Mouse (Mus musculus) midbrain, embryonic 10.5 days (tissue): ENCODE results near the gene Xrn2. TPM values are rescaled to one million over a fixed set of nuclear protein-coding genes. Genes with fewer than 3 reads are reported as not detected.

Experiments used
- DNase-seq: peaks from one replicate; pipeline ENCODE4 v3.0.0-alpha.2; 2017; ENCODE audit warnings: low spot score
- H3K27ac ChIP-seq: fragments of 300-500 bp; sonication (generic); replicated peaks from 2 replicates; pipeline ENCODE4 v1.5.1; 2016; ENCODE audit warnings: mild to moderate bottlenecking
- H3K27me3 ChIP-seq: fragments of 300-500 bp; sonication (generic); 2 replicates; pipeline ENCODE4 v1.6.1; 2016; ENCODE audit warnings: low read depth, mild to moderate bottlenecking; ENCODE audit not compliant: poor library complexity, severe bottlenecking
- H3K36me3 ChIP-seq: fragments of 300-500 bp; sonication (generic); 2 replicates; pipeline ENCODE4 v1.6.1; 2016; ENCODE audit warnings: mild to moderate bottlenecking, moderate library complexity
- H3K4me1 ChIP-seq: fragments of 300-500 bp; sonication (generic); 2 replicates; pipeline ENCODE4 v1.6.1; 2016
- H3K4me3 ChIP-seq: fragments of 300-500 bp; sonication (generic); 2 replicates; pipeline ENCODE4 v1.5.1; 2016; ENCODE audit warnings: mild to moderate bottlenecking, moderate library complexity
- H3K9me3 ChIP-seq: fragments of 300-500 bp; sonication (generic); replicated peaks from 2 replicates; pipeline ENCODE4 v1.6.1; 2016; ENCODE audit warnings: mild to moderate bottlenecking
- WGBS: fragments of 180-500 bp; shearing (Covaris S2); methylation state at CpG from one replicate; pipeline ENCODE4 v1.1.7; 2016; 5-methylcytosine and 5-hydroxymethylcytosine counted together
- polyA plus RNA-seq: library from polyadenylated mRNA; unstranded; fragments of >200 nt; fragmentation: Nextera tagmentation; extraction: Ambion mirVana; gene quantifications from 2 replicates; pipeline ENCODE4 v1.2.1, GENCODE M21; 2016

The Xrn2 gene
- polyA plus RNA-seq, 1 experiment from 2014 or later: 88.0 TPM

GRCm38 (mm10) chr2:147073962-147074361 is 61.2 kb downstream of the Xrn2 start:
- peaks cover 2% of the 10 kb centered on the region; the same call in 1 of the 2 replicates for H3K4me1 ChIP-seq
- peaks cover 66% of the 10 kb centered on the region for H3K36me3 ChIP-seq
- no peak for DNase-seq
- 74% methylated on average over 2 of the region's 2 CpGs for WGBS
- H3K9me3 ChIP-seq: no peaks in the 10 kb centered on the region
- H3K4me3 ChIP-seq: no peak overlapping the region
- H3K27ac ChIP-seq: no peak overlapping the region
- peaks cover 8% of the 10 kb centered on the region for H3K27me3 ChIP-seq

DNA sequence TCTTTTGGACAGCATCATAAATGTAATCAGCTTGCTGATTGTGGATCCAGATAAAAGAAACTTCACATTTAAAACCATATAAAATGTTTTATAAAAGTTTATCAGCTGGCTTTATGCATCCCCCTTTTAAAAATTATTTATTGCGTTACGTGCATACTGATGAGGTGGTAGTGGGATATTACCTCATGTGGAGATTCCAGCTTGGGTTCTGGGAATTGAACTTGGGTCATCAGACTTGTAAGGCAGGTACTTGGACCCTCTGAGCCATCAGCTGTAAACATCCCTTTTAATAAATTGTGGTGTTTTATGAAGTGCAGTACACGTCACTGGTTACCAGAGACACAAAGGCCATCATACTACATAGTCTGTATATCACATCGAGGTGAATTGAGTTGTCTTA is 61.6 kb downstream of the Xrn2 start:
- Histone ChIP-seq H3K4me3 (no peak overlapping the region), H3K4me1 (no peaks in the 10 kb centered on the region), H3K36me3 (peaks cover 61% of the 10 kb centered on the region), H3K27ac (no peak overlapping the region), H3K27me3 (peaks cover 12% of the 10 kb centered on the region), H3K9me3 (no peaks in the 10 kb centered on the region)
- DNase-seq: no peak
- WGBS: 94% methylated on average over 4 of the region's 4 CpGs

DNA sequence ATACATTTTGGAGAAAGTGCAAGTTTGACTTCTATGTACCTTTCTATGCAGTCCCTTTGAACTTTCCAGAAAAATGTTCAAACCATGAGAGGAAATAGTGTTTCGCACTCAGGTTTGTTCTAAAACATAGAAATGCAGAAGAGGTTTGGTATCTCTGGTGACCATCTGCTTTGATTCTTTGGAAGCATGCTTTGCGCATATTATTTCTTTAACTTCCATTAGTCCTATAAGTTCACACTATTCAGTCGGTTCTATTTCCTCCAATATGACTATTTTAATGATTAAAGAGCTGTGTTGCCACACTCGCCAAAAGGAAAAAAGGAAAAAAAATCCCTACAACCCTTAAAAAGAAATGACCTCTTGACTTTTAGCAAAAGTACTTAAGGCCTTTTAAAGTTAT is 69.6 kb downstream of the Xrn2 start:
- 63% methylated on average over 4 of the region's 4 CpGs for WGBS
- Histone ChIP-seq H3K4me3 (no peak overlapping the region), H3K27ac (no peak overlapping the region), H3K9me3 (no peaks in the 10 kb centered on the region), H3K4me1 (peaks cover 20% of the 10 kb centered on the region), H3K36me3 (peaks cover 8% of the 10 kb centered on the region; the same call in 1 of the 2 replicates), H3K27me3 (peaks cover 92% of the 10 kb centered on the region)
- DNase-seq: no peak

GRCm38 (mm10) chr2:147083471-147084365 is 70.9 kb downstream of the Xrn2 start:
- Histone ChIP-seq H3K9me3 (no peaks in the 10 kb centered on the region), H3K4me3 (peak overlapping the region; percentile 51), H3K27ac (peak overlapping the region; percentile 82)

DNA sequence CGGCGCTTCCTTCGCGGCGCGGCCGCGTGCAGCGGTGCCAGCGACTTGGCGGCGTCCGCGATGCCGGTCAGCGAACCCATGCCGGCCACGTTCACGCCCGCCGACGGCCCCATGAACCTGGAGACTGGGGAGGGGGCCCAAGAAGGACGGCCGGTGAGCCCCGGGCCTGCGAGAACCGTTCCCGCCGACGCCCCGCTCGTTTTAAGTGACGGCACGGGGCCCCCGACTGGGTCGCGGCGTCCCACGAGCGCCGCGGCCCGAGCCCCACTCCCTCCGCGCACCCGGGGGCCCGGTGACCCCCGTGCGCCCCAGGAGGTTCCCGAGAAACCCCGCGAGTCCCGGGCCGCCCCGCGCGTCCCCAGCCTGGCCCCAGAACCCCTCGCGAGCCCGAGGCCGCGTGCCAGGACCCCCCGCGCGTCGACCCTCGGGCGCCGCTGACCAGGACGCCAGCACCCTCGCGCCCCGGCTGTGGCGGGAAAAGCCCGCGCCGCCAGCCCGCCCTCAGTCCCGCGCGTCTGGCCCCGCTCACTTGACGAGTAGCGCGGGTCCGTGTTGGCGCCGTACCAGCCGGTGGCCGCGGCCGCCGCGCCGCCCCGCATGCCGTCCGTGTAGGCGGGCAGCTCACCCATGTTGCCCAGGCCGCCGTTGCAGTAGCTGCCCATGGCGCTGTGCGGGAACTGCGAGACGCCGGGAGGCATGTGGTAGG is 71.7 kb downstream of the Xrn2 start:
- H3K27me3 ChIP-seq: peaks cover 100% of the 10 kb centered on the region
- 1% methylated on average over 101 of the region's 106 CpGs for WGBS
- no peaks in the 10 kb centered on the region for H3K9me3 ChIP-seq
- DNase-seq: peak; percentile 58
- H3K27ac ChIP-seq: peak overlapping the region; percentile 82
- H3K4me3 ChIP-seq: peak overlapping the region; percentile 51
- H3K36me3 ChIP-seq: no peaks in the 10 kb centered on the region
- H3K4me1 ChIP-seq: peaks cover 20% of the 10 kb centered on the region

More at GRCm38 (mm10) chr2:147083471-147084365, 70.9 kb downstream of the Xrn2 start:
- peaks cover 20% of the 10 kb centered on the region for H3K4me1 ChIP-seq
- peak; percentile 69 for DNase-seq
- peaks cover 100% of the 10 kb centered on the region for H3K27me3 ChIP-seq
- WGBS: under 1% methylated on average over 68 of the region's 72 CpGs
- no peaks in the 10 kb centered on the region for H3K36me3 ChIP-seq

GRCm38 (mm10) chr2:147085072-147085870 is 72.5 kb downstream of the Xrn2 start, which contains the start of gene Nkx2-4:
TSS of gene Nkx2-4 (minus strand) at chr2:147085445.
- DNase-seq: peak; percentile 61
- Histone ChIP-seq H3K36me3 (no peaks in the 10 kb centered on the region), H3K9me3 (no peaks in the 10 kb centered on the region), H3K4me1 (peaks cover 20% of the 10 kb centered on the region), H3K27ac (peak within 1 kb of the TSS; percentile 82), H3K4me3 (peak within 1 kb of the TSS; percentile 51), H3K27me3 (peaks cover 99% of the 10 kb centered on the region)
- WGBS: under 1% methylated on average over 82 of the region's 82 CpGs

DNA sequence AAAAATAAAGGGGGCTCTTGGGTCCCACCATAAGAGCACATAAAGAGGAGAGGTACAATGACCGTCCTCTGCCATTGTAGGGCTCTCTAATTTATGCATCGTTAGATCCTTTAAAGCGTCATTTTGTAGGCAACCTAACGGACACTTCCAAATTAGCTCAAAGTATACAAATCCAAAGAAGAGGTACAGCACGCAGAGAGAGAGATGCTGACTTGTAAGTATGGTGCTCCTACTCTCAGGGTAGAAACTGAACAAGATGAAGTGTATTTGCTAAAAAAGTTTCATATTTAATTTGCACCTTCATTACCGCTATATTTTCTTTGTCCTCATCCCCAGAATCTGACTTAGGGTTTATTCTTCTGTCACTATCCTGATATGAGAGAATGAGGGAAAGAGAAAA is 73.1 kb downstream of the Xrn2 start:
- H3K9me3 ChIP-seq: no peaks in the 10 kb centered on the region
- no peaks in the 10 kb centered on the region for H3K36me3 ChIP-seq
- H3K27ac ChIP-seq: no peak overlapping the region; the same call in 1 of the 2 replicates
- no peak for DNase-seq
- H3K27me3 ChIP-seq: peaks cover 97% of the 10 kb centered on the region
- peaks cover 20% of the 10 kb centered on the region for H3K4me1 ChIP-seq
- 8% methylated on average over 6 of the region's 6 CpGs for WGBS
- H3K4me3 ChIP-seq: peak overlapping the region; percentile 51

GRCm38 (mm10) chr2:147086441-147086840 is 73.6 kb downstream of the Xrn2 start:
- H3K36me3 ChIP-seq: no peaks in the 10 kb centered on the region
- DNase-seq: no peak
- peaks cover 20% of the 10 kb centered on the region for H3K4me1 ChIP-seq
- H3K27me3 ChIP-seq: peaks cover 92% of the 10 kb centered on the region
- no peaks in the 10 kb centered on the region for H3K9me3 ChIP-seq
- H3K27ac ChIP-seq: no peak overlapping the region
- H3K4me3 ChIP-seq: peak overlapping the region; percentile 51; the same call in 1 of the 2 replicates
- 20% methylated on average over 5 of the region's 5 CpGs for WGBS

- Histone ChIP-seq H3K27me3 (no peaks in the 10 kb centered on the region), H3K4me3 (no peak overlapping the region), H3K4me1 (no peaks in the 10 kb centered on the region), H3K27ac (no peak overlapping the region), H3K36me3 (no peaks in the 10 kb centered on the region), H3K9me3 (no peaks in the 10 kb centered on the region)
- DNase-seq: no peak
- WGBS: 98% methylated on average over 1 of the region's 1 CpGs
These were observed 106.9 kb downstream of the Xrn2 start for GRCm38 (mm10) chr2:147119736-147120135.

DNA sequence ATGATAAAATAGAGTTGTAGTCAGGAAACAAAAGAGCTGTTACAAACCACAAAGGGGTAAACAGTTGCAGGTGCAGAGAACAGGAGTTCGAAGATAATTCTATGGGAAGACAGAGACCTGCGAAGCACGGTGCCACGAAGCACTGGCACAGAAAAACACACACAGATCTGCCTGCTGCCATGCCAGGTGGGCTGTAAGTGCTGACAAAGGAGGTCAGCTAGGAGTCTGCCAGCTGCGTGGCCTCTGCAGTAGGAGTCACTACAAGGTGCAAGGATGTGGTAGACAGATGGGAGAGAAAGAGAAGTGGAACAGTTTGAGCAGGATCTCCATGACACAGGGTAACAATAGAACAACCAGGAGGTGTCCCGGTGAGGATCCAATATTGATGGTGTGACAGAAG is 114.6 kb downstream of the Xrn2 start:
- Histone ChIP-seq H3K36me3 (no peaks in the 10 kb centered on the region), H3K9me3 (no peaks in the 10 kb centered on the region), H3K4me1 (no peaks in the 10 kb centered on the region), H3K27ac (no peak overlapping the region), H3K27me3 (no peaks in the 10 kb centered on the region), H3K4me3 (no peak overlapping the region)
- no peak for DNase-seq
- 79% methylated on average over 6 of the region's 6 CpGs for WGBS
